Mouse (Mus musculus): ENCODE data around the gene Mks1. TPM values are rescaled to one million over a fixed set of nuclear protein-coding genes. Genes with fewer than 3 reads are reported as not detected.

Gene Mks1
- total RNA-seq (2021): 10 to 100 TPM in 1 of 2 experiments, 1 to 10 TPM in 1; 9.3 to 10.2 TPM
- long read RNA-seq, experiment 1, transcript Mks1-201 (18 exons, 2,499 nt): major isoform, 12 of 21 reads
- long read RNA-seq, experiment 1, partial matches to known transcripts: 0 of 21 reads
- long read RNA-seq, experiment 1, other reads (novel, unspliced or antisense): 8 of 21 reads
- long read RNA-seq, experiment 2, partial matches to known transcripts: 0 of 8 reads
- long read RNA-seq, experiment 2, other reads (novel, unspliced or antisense): 4 of 8 reads

- peak; percentile 93 to 95 for DNase-seq
Observed at GRCm38 (mm10) chr11:87852690-87853596, at the start of gene Mks1. Mks1 (plus strand) TSS chr11:87853215.

- peak; percentile 16 to 44 for DNase-seq
Observed at GRCm38 (mm10) chr11:87805448-87805847, 47.6 kb upstream of the Mks1 start.

GRCm38 (mm10) chr11:87807433-87807832, 45.6 kb upstream of the Mks1 start:
- no peak for DNase-seq

GRCm38 (mm10) chr11:87808236-87808635, 44.8 kb upstream of the Mks1 start:
- DNase-seq: no peak

GRCm38 (mm10) chr11:87811396-87811795, 41.6 kb upstream of the Mks1 start:
- DNase-seq: no peak

GRCm38 (mm10) chr11:87814831-87815230, 38.2 kb upstream of the Mks1 start:
- no peak for DNase-seq

- peak; percentile 31 to 51 for DNase-seq
Observed at GRCm38 (mm10) chr11:87816707-87817442, 36.1 kb upstream of the Mks1 start.

- no peak for DNase-seq
Observed at GRCm38 (mm10) chr11:87817443-87817773, 35.6 kb upstream of the Mks1 start.

- DNase-seq: no peak
Observed at GRCm38 (mm10) chr11:87821502-87821901, 31.5 kb upstream of the Mks1 start.

- DNase-seq: no peak
Observed at GRCm38 (mm10) chr11:87828239-87828900, 24.6 kb upstream of the Mks1 start, which contains the start of gene Lpo. Lpo (minus strand) TSS chr11:87828289.

GRCm38 (mm10) chr11:87840676-87841075, 12.3 kb upstream of the Mks1 start:
- DNase-seq: no peak

- no peak for DNase-seq
Observed at GRCm38 (mm10) chr11:87841436-87841835, 11.6 kb upstream of the Mks1 start.

- no peak for DNase-seq
Observed at GRCm38 (mm10) chr11:87846968-87847600, 5.9 kb upstream of the Mks1 start.

GRCm38 (mm10) chr11:87847884-87848283, 5.1 kb upstream of the Mks1 start:
- no peak for DNase-seq

GRCm38 (mm10) chr11:87853597-87853954, 561 bp downstream of the Mks1 start:
- peak; percentile 7 for DNase-seq

GRCm38 (mm10) chr11:87854550-87854949, 1.5 kb downstream of the Mks1 start:
- no peak for DNase-seq

- no peak for DNase-seq
Observed at GRCm38 (mm10) chr11:87859273-87859672, 6.3 kb downstream of the Mks1 start.

- DNase-seq: no peak
Observed at GRCm38 (mm10) chr11:87860426-87860825, 7.4 kb downstream of the Mks1 start.

- DNase-seq: no peak
Observed at GRCm38 (mm10) chr11:87862805-87863204, 9.8 kb downstream of the Mks1 start.

- DNase-seq: peak; percentile 18 to 26
Observed at GRCm38 (mm10) chr11:87866891-87867290, 13.9 kb downstream of the Mks1 start.

- DNase-seq: no peak
Observed at GRCm38 (mm10) chr11:87870096-87870495, 17.1 kb downstream of the Mks1 start.

- no peak for DNase-seq
Observed at GRCm38 (mm10) chr11:87871766-87872165, 18.8 kb downstream of the Mks1 start.
